Mouse (Mus musculus) erythroid progenitor cell, adult 5-6 weeks (primary cell): ENCODE results near the gene Gm17416. TPM values are rescaled to one million over a fixed set of nuclear protein-coding genes. Genes with fewer than 3 reads are reported as not detected.

Experiments
- ATAC-seq: replicated peaks from 2 replicates; pipeline ENCODE4 v1.8.0; 2016; ENCODE audit warnings: moderate number of reproducible peaks, mild to moderate bottlenecking, moderate TSS enrichment, inconsistent platforms; ENCODE audit not compliant: poor library complexity, low FRiP score, severe bottlenecking
- total RNA-seq, 2 experiments: library from RNA; stranded (forward) in 1 of 2; stranded (reverse) in 1 of 2; fragments of 150-400 nt in 1 of 2; fragments of 186-747, 209-891 nt in 1 of 2; gene quantifications; 2 replicates each; pipeline versions ENCODE4 v1.2.3 to v1.2.4; 2015 to 2017; ENCODE audit warnings: low replicate concordance in 2 of 2

Gene Gm17416
- total RNA-seq (2015; ENCODE audit: low replicate concordance) = not detected in 2 replicates
- not detected in 2 replicates for total RNA-seq (2017; ENCODE audit: low replicate concordance)

- ATAC-seq = no peak
Measured at GRCm38 (mm10) chr2:152569038-152569437, at the start of gene Gm17416. Gm17416 (plus strand) TSS chr2:152569338.

GRCm38 (mm10) chr2:152539944-152540710 is 29.0 kb upstream of the Gm17416 start, which contains the start of gene Defb29:
Defb29 (minus strand) TSS chr2:152540098.
- no peak for ATAC-seq

GRCm38 (mm10) chr2:152541979-152542378 is 27.2 kb upstream of the Gm17416 start:
- ATAC-seq = no peak

GRCm38 (mm10) chr2:152542897-152543296 is 26.2 kb upstream of the Gm17416 start:
- no peak for ATAC-seq

- no peak for ATAC-seq
Measured at GRCm38 (mm10) chr2:152543478-152543877, 25.7 kb upstream of the Gm17416 start.

- no peak for ATAC-seq
Measured at GRCm38 (mm10) chr2:152544691-152545090, 24.4 kb upstream of the Gm17416 start.

- no peak for ATAC-seq
Measured at GRCm38 (mm10) chr2:152548124-152548523, 21.0 kb upstream of the Gm17416 start.

- no peak for ATAC-seq
Measured at GRCm38 (mm10) chr2:152553774-152554423, 15.2 kb upstream of the Gm17416 start.

- no peak for ATAC-seq
Measured at GRCm38 (mm10) chr2:152556655-152557054, 12.5 kb upstream of the Gm17416 start.

GRCm38 (mm10) chr2:152569881-152570280 is 743 bp downstream of the Gm17416 start:
- no peak for ATAC-seq

- ATAC-seq = no peak
Measured at GRCm38 (mm10) chr2:152570313-152570712, 1.2 kb downstream of the Gm17416 start.

- no peak for ATAC-seq
Measured at GRCm38 (mm10) chr2:152572114-152572794, 3.1 kb downstream of the Gm17416 start, which contains the start of gene Defb21. Defb21 (plus strand) TSS chr2:152572744.

- ATAC-seq = no peak
Measured at GRCm38 (mm10) chr2:152573484-152573883, 4.3 kb downstream of the Gm17416 start.

GRCm38 (mm10) chr2:152580107-152580506 is 11.0 kb downstream of the Gm17416 start, which contains the start of gene Defb19:
Defb19 (minus strand) TSS chr2:152580312.
- no peak for ATAC-seq

- ATAC-seq = no peak
Measured at GRCm38 (mm10) chr2:152580612-152581011, 11.5 kb downstream of the Gm17416 start.

GRCm38 (mm10) chr2:152586926-152587560 is 17.9 kb downstream of the Gm17416 start:
- no peak for ATAC-seq

- no peak for ATAC-seq
Measured at GRCm38 (mm10) chr2:152588450-152588849, 19.3 kb downstream of the Gm17416 start.

GRCm38 (mm10) chr2:152589021-152589420 is 19.9 kb downstream of the Gm17416 start:
- no peak for ATAC-seq

GRCm38 (mm10) chr2:152599299-152599698 is 30.2 kb downstream of the Gm17416 start, which contains the start of gene Defb45:
Defb45 (minus strand) TSS chr2:152599399.
- no peak for ATAC-seq

- no peak for ATAC-seq
Measured at GRCm38 (mm10) chr2:152600076-152600475, 30.9 kb downstream of the Gm17416 start.
